Mouse (Mus musculus): Measurements from ENCODE around the gene Guca1a.
"Not testable (repeated sequence)": the region's sequence is repeated elsewhere in the genome, so short reads cannot be mapped to it uniquely, and the experiment has no call there.

The Guca1a gene

GRCm38 (mm10) chr17:47409897-47410861, 9.8 kb upstream of the Guca1a start:
- not testable (repeated sequence) for DNase-seq (ENCODE audit: low spot score)

GRCm38 (mm10) chr17:47408558-47408898, 8.1 kb upstream of the Guca1a start:
- peak; percentile 59 for DNase-seq (ENCODE audit: low spot score)

GRCm38 (mm10) chr17:47407717-47408557, 7.6 kb upstream of the Guca1a start:
- no peak for DNase-seq (ENCODE audit: low spot score)

- no peak for DNase-seq (ENCODE audit: low spot score)
These were observed 1.3 kb downstream of the Guca1a start for GRCm38 (mm10) chr17:47399091-47399490.

GRCm38 (mm10) chr17:47395376-47395913, 4.9 kb downstream of the Guca1a start:
- DNase-seq (ENCODE audit: low spot score) = peak; percentile 37

GRCm38 (mm10) chr17:47394223-47394869, 6.0 kb downstream of the Guca1a start:
- no peak for DNase-seq (ENCODE audit: low spot score)

- DNase-seq (ENCODE audit: low spot score) = peak; percentile 56
These were observed 13.7 kb downstream of the Guca1a start for GRCm38 (mm10) chr17:47386649-47387048.

- no peak for DNase-seq (ENCODE audit: low spot score)
These were observed 15.2 kb downstream of the Guca1a start, which contains the start of gene Guca1b for GRCm38 (mm10) chr17:47385145-47385544. Gene Guca1b (plus strand): TSS chr17:47385393.

GRCm38 (mm10) chr17:47384064-47384463, 16.3 kb downstream of the Guca1a start:
- DNase-seq (ENCODE audit: low spot score) = no peak

GRCm38 (mm10) chr17:47383266-47383665, 17.1 kb downstream of the Guca1a start:
- no peak for DNase-seq (ENCODE audit: low spot score)

- no peak for DNase-seq (ENCODE audit: low spot score)
These were observed 18.5 kb downstream of the Guca1a start for GRCm38 (mm10) chr17:47381917-47382316.

- DNase-seq (ENCODE audit: low spot score) = no peak
These were observed 22.3 kb downstream of the Guca1a start for GRCm38 (mm10) chr17:47378133-47378532.

- no peak for DNase-seq (ENCODE audit: low spot score)
These were observed 23.6 kb downstream of the Guca1a start for GRCm38 (mm10) chr17:47376779-47377280.

- DNase-seq (ENCODE audit: low spot score) = no peak
These were observed 26.4 kb downstream of the Guca1a start for GRCm38 (mm10) chr17:47373991-47374390.

- peak; percentile 58 for DNase-seq (ENCODE audit: low spot score)
These were observed 28.9 kb downstream of the Guca1a start for GRCm38 (mm10) chr17:47371451-47371850.

- peak; percentile 15 for DNase-seq (ENCODE audit: low spot score)
These were observed 31.3 kb downstream of the Guca1a start for GRCm38 (mm10) chr17:47369087-47369443.

- DNase-seq (ENCODE audit: low spot score) = peak; percentile 74
These were observed 31.8 kb downstream of the Guca1a start, which contains the start of gene Mrps10 for GRCm38 (mm10) chr17:47368401-47369086. Gene Mrps10 (plus strand): TSS chr17:47368887.

GRCm38 (mm10) chr17:47361343-47361742, 39.0 kb downstream of the Guca1a start:
- no peak for DNase-seq (ENCODE audit: low spot score)

- DNase-seq (ENCODE audit: low spot score) = no peak
These were observed 40.4 kb downstream of the Guca1a start for GRCm38 (mm10) chr17:47359964-47360363.

- no peak for DNase-seq (ENCODE audit: low spot score)
These were observed 50.6 kb downstream of the Guca1a start for GRCm38 (mm10) chr17:47349721-47350319.

Data from ovary, postnatal 14 days (tissue).